Mouse (Mus musculus): Measurements from ENCODE around the gene Rxra. TPM values are rescaled to one million over a fixed set of nuclear protein-coding genes. Genes with fewer than 3 reads are reported as not detected.

Gene Rxra
- total and polyA plus RNA-seq, 2 experiments from 2014 or later, result 2.1 to 19.3 TPM

- Histone ChIP-seq H3K4me3 (ENCODE audit: low read depth, low read length) (no peak overlapping the region), H3K9ac (no peak overlapping the region; the same call in 1 of the 2 replicates), H3K36me3 (ENCODE audit: insufficient read depth) (0 out of 2 replicates have a peak, but pooled peaks cover 3% of the 10 kb centered on the region), H3K4me2 (ENCODE audit: low read depth) (peak overlapping the region; percentile 2; the same call in 1 of the 2 replicates), H3K9me3 (ENCODE audit: low read length) (no peaks in the 10 kb centered on the region), H3K4me1 (ENCODE audit: insufficient read depth) (peaks cover 10% of the 10 kb centered on the region; the same call in 1 of the 2 replicates), H3K27ac (ENCODE audit: low read depth, low read length) (0 out of 2 replicates have a peak overlapping the region, but pooled peaks have one; percentile 48), H3K27me3 (ENCODE audit: insufficient read depth, low read length) (no peaks in the 10 kb centered on the region)
- ATAC-seq (peak; percentile 76), DNase-seq (peak; percentile 94)
- no peak for TF ChIP-seq CTCF (IDR thresholded peaks at IDR 0.05; ENCODE audit: low read depth)
- WGBS, result 46% methylated on average over 20 of the region's 20 CpGs
These were observed 82.4 kb downstream of the Rxra start for GRCm38 (mm10) chr2:27758414-27759301.

- no peak overlapping the region for H3K4me2 ChIP-seq (ENCODE audit: low read depth)
- WGBS, result 94% methylated on average over 14 of the region's 14 CpGs
- H3K4me3 ChIP-seq (ENCODE audit: low read depth, low read length), result no peak overlapping the region
- no peak overlapping the region for H3K27ac ChIP-seq (ENCODE audit: low read depth, low read length)
- H3K9ac ChIP-seq, result no peak overlapping the region; the same call in 1 of the 2 replicates
- no peaks in the 10 kb centered on the region for H3K9me3 ChIP-seq (ENCODE audit: low read length)
- ATAC-seq (no peak), DNase-seq (no peak)
- H3K4me1 ChIP-seq (ENCODE audit: insufficient read depth), result peaks cover 10% of the 10 kb centered on the region; the same call in 1 of the 2 replicates
- H3K27me3 ChIP-seq (ENCODE audit: insufficient read depth, low read length), result no peaks in the 10 kb centered on the region
- 0 out of 2 replicates have a peak, but pooled peaks cover 3% of the 10 kb centered on the region for H3K36me3 ChIP-seq (ENCODE audit: insufficient read depth)
- TF ChIP-seq CTCF (IDR thresholded peaks at IDR 0.05; ENCODE audit: low read depth), result no peak
These were observed 83.2 kb downstream of the Rxra start for GRCm38 (mm10) chr2:27759431-27759830.

- Histone ChIP-seq H3K9ac (no peak overlapping the region), H3K27ac (ENCODE audit: low read depth, low read length) (0 out of 2 replicates have a peak overlapping the region, but pooled peaks have one; percentile 9), H3K9me3 (ENCODE audit: low read length) (no peaks in the 10 kb centered on the region), H3K4me3 (ENCODE audit: low read depth, low read length) (no peak overlapping the region), H3K4me1 (ENCODE audit: insufficient read depth) (peaks cover 10% of the 10 kb centered on the region; the same call in 1 of the 2 replicates), H3K36me3 (ENCODE audit: insufficient read depth) (0 out of 2 replicates have a peak, but pooled peaks cover 3% of the 10 kb centered on the region), H3K27me3 (ENCODE audit: insufficient read depth, low read length) (no peaks in the 10 kb centered on the region), H3K4me2 (ENCODE audit: low read depth) (no peak overlapping the region)
- ATAC-seq (no peak), DNase-seq (no peak)
- TF ChIP-seq CTCF (IDR thresholded peaks at IDR 0.05; ENCODE audit: low read depth), result no peak
- WGBS, result 73% methylated on average over 10 of the region's 10 CpGs
These were observed 85.2 kb downstream of the Rxra start for GRCm38 (mm10) chr2:27761260-27761995.

GRCm38 (mm10) chr2:27761996-27762340 is 85.7 kb downstream of the Rxra start:
- Histone ChIP-seq H3K9ac (no peak overlapping the region), H3K36me3 (ENCODE audit: insufficient read depth) (0 out of 2 replicates have a peak, but pooled peaks cover 3% of the 10 kb centered on the region), H3K9me3 (ENCODE audit: low read length) (no peaks in the 10 kb centered on the region), H3K4me2 (ENCODE audit: low read depth) (no peak overlapping the region), H3K4me1 (ENCODE audit: insufficient read depth) (peaks cover 10% of the 10 kb centered on the region; the same call in 1 of the 2 replicates), H3K4me3 (ENCODE audit: low read depth, low read length) (no peak overlapping the region), H3K27me3 (ENCODE audit: insufficient read depth, low read length) (no peaks in the 10 kb centered on the region), H3K27ac (ENCODE audit: low read depth, low read length) (no peak overlapping the region)
- TF ChIP-seq CTCF (IDR thresholded peaks at IDR 0.05; ENCODE audit: low read depth), result no peak
- WGBS, result 88% methylated on average over 9 of the region's 9 CpGs
- DNase-seq, result no peak
- ATAC-seq, result no peak

- Histone ChIP-seq H3K4me2 (ENCODE audit: low read depth) (no peak overlapping the region), H3K9me3 (ENCODE audit: low read length) (no peaks in the 10 kb centered on the region), H3K9ac (no peak overlapping the region), H3K27me3 (ENCODE audit: insufficient read depth, low read length) (no peaks in the 10 kb centered on the region), H3K27ac (ENCODE audit: low read depth, low read length) (no peak overlapping the region), H3K4me3 (ENCODE audit: low read depth, low read length) (no peak overlapping the region), H3K4me1 (ENCODE audit: insufficient read depth) (peaks cover 10% of the 10 kb centered on the region; the same call in 1 of the 2 replicates), H3K36me3 (ENCODE audit: insufficient read depth) (0 out of 2 replicates have a peak, but pooled peaks cover 3% of the 10 kb centered on the region)
- ATAC-seq, result no peak
- no peak for TF ChIP-seq CTCF (IDR thresholded peaks at IDR 0.05; ENCODE audit: low read depth)
- no peak for DNase-seq
- 55% methylated on average over 12 of the region's 12 CpGs for whole genome bisulfite sequencing
These were observed 86.3 kb downstream of the Rxra start for GRCm38 (mm10) chr2:27762509-27762908.

- ATAC-seq, result no peak
- Histone ChIP-seq H3K4me1 (ENCODE audit: insufficient read depth) (peaks cover 6% of the 10 kb centered on the region; the same call in 1 of the 2 replicates), H3K9ac (no peak overlapping the region), H3K4me2 (ENCODE audit: low read depth) (no peak overlapping the region), H3K27me3 (ENCODE audit: insufficient read depth, low read length) (no peaks in the 10 kb centered on the region), H3K4me3 (ENCODE audit: low read depth, low read length) (no peak overlapping the region), H3K9me3 (ENCODE audit: low read length) (no peaks in the 10 kb centered on the region), H3K27ac (ENCODE audit: low read depth, low read length) (no peak overlapping the region), H3K36me3 (ENCODE audit: insufficient read depth) (0 out of 2 replicates have a peak, but pooled peaks cover 3% of the 10 kb centered on the region)
- DNase-seq, result no peak
- TF ChIP-seq CTCF (IDR thresholded peaks at IDR 0.05; ENCODE audit: low read depth), result no peak
- 72% methylated on average over 14 of the region's 14 CpGs for WGBS
These were observed 86.9 kb downstream of the Rxra start for GRCm38 (mm10) chr2:27762920-27763780.

Measured in forebrain, postnatal 0 days (tissue).